Mouse (Mus musculus): Measurements from ENCODE around the gene Drd5.

GRCm38 (mm10) chr5:38350351-38350929, 31.3 kb downstream of the Drd5 start:
- TF ChIP-seq MAFK (IDR thresholded peaks at IDR 0.05; ENCODE audit: insufficient read depth, low read depth, low read length) (no peak), HCFC1 (IDR thresholded peaks at IDR 0.05; ENCODE audit: borderline replicate concordance, insufficient read depth, low read length) (no peak), ZC3H11A (IDR thresholded peaks at IDR 0.05; ENCODE audit: borderline replicate concordance, low read depth, low read length) (no peak), ZNF384 (IDR thresholded peaks at IDR 0.05; ENCODE audit: low read depth, low read length) (no peak), CHD2 (IDR thresholded peaks at IDR 0.05; ENCODE audit: low read depth, low read length) (no peak)

All from ES-E14 (cell line).